Mouse (Mus musculus) C2C12 (cell line): Measurements from ENCODE around the gene Klhl32. TPM values are rescaled to one million over a fixed set of nuclear protein-coding genes. Genes with fewer than 3 reads are reported as not detected.

Source experiments
- H3K27me3 ChIP-seq: one replicate; pipeline ENCODE4 v1.6.1; 2011; ENCODE audit not compliant: control insufficient read depth, insufficient read depth, insufficient read length
- H3K36me3 ChIP-seq: one replicate; pipeline ENCODE4 v1.6.1; 2011; ENCODE audit not compliant: control insufficient read depth, insufficient read depth
- H3K4me3 ChIP-seq: one replicate; pipeline ENCODE4 v1.5.1; 2011; ENCODE audit warnings: mild to moderate bottlenecking, control low read depth; ENCODE audit not compliant: poor library complexity, insufficient read depth, severe bottlenecking
- H3K79me2 ChIP-seq: one replicate; pipeline ENCODE4 v1.6.1; 2011; ENCODE audit not compliant: control insufficient read depth, insufficient read depth
- H3K79me3 ChIP-seq: one replicate; pipeline ENCODE4 v1.6.1; 2011; ENCODE audit warnings: low read depth, control low read depth
- H3ac ChIP-seq: one replicate; pipeline ENCODE3; 2011; ENCODE audit warnings: low read depth; ENCODE audit not compliant: control insufficient read depth, insufficient read length
- CEBPB ChIP-seq: IDR thresholded peaks from one replicate; pipeline ENCODE4 v1.6.1; 2011; ENCODE audit warnings: low read depth, mild to moderate bottlenecking, control low read depth, moderate library complexity
- CTCF ChIP-seq: IDR thresholded peaks from one replicate; pipeline ENCODE4 v1.5.1; 2011; ENCODE audit not compliant: control insufficient read depth, insufficient read depth, insufficient read length
- FOSL1 ChIP-seq: IDR thresholded peaks from one replicate; pipeline ENCODE4 v1.8.0; 2011; ENCODE audit warnings: mild to moderate bottlenecking, low read length; ENCODE audit not compliant: poor library complexity, insufficient read depth, severe bottlenecking
- MAX ChIP-seq: IDR thresholded peaks from one replicate; pipeline ENCODE4 v1.6.1; 2011; ENCODE audit warnings: mild to moderate bottlenecking, control low read depth
- MYOD1 ChIP-seq: IDR thresholded peaks from one replicate; pipeline ENCODE4 v1.6.1; 2011; ENCODE audit warnings: low read depth; ENCODE audit not compliant: control insufficient read depth, insufficient read length
- MYOG ChIP-seq: IDR thresholded peaks from one replicate; pipeline ENCODE4 v1.6.1; 2011; ENCODE audit not compliant: control insufficient read depth, insufficient read length; ENCODE audit errors: extremely low read depth
- USF1 ChIP-seq: IDR thresholded peaks from one replicate; pipeline ENCODE4 v1.6.1; 2011; ENCODE audit warnings: low read depth, mild to moderate bottlenecking, control low read depth, moderate library complexity
- polyA plus RNA-seq: library from polyadenylated mRNA; unstranded; fragments of >200 nt; fragmentation: generic; extraction: Trizol; gene quantifications from one replicate; pipeline ENCODE4 v1.2.1, GENCODE M21; 2012; ENCODE audit warnings: missing spikeins

Klhl32 gene
- polyA plus RNA-seq, 1 experiment: 0.06 TPM

DNA sequence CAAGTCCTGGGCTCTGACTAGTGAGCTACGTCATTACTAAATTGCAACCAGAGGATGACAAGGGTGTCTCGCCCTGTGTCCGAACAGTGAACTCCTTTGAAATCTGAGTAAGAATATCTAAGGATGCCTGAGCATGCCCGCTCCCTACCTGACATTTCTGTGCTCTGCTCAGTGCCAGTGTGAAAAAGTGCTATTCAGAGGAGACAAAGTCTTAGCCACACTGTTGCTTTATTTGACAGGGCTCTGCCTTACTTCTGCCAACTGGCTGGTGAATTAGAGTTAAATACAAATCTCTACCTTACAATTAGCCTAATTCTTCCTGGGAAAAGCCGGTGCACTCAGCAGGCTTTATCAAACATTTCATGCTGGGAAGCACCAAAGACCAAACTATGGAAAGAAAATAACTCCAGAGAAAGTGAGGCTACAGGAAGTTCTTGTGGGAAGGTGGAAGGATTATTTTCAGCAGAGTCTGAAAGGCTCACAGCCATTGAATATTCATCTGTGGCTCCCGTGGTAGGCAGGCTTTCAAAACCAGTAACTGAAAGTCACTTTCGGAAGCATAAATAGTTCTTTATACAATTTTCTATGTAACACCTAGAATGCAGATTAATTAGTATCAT lies 57.1 kb downstream of the Klhl32 start:
- H3K36me3 ChIP-seq: no peaks in the 10 kb centered on the region
- H3K27me3 ChIP-seq: no peaks in the 10 kb centered on the region
- no peak overlapping the region for H3ac ChIP-seq
- H3K79me2 ChIP-seq: no peaks in the 10 kb centered on the region
- H3K4me3 ChIP-seq: no peak overlapping the region
- TF ChIP-seq CEBPB (no peak), USF1 (no peak), MYOD1 (no peak), MAX (no peak), MYOG (no peak), CTCF (no peak), FOSL1 (no peak)
- no peaks in the 10 kb centered on the region for H3K79me3 ChIP-seq

DNA sequence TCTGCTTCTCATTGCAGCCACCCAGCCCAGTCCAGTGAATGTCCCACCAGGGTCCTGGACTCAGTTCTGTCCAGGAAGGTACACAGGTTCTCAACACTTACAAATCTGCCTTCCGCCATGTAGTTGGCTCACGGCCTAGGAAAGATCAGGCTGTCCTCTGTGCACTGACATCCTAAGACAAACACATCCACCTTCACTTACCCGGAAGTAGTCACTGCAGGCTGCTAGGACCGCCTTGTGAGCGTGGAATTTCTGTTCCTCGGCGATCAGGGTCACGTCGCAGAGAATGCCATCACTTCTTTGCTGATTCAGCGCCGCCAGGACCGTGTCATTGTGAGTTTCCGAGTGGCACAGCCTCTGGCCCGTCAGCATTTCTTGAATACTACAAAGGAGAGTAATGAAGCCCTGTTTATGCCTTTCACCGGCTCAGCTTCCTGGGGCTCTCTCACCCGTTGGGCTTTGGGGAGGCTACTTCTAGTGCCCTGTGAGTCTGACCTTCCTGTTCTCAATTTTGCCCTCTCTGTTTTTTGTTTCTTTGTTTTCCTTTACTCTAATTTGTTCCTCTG lies 58.4 kb downstream of the Klhl32 start:
- Histone ChIP-seq H3K79me3 (no peaks in the 10 kb centered on the region), H3K79me2 (no peaks in the 10 kb centered on the region), H3K36me3 (no peaks in the 10 kb centered on the region), H3ac (no peak overlapping the region), H3K27me3 (no peaks in the 10 kb centered on the region), H3K4me3 (no peak overlapping the region)
- TF ChIP-seq CEBPB: no peak

DNA sequence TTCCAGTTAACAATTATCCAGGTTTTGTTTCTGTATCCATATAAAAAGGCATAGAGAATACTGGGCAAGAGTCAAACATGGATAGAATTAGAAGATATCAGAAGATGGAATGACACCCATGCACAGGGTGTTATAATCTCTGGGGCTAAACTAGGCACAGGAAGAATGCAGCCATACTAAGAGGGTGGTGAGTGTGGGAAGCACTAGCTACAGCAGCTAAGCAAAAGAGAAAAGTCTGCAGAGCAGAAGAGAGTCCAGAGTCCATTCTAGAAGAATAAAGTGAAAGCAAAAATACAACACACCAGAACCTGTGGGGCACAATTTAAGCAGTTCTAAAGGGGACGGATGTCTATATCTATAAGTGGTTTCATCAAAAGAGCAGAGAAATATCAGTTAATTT lies 61.6 kb downstream of the Klhl32 start:
- TF ChIP-seq CEBPB (no peak), MYOG (no peak), CTCF (no peak), MAX (no peak), USF1 (no peak), FOSL1 (no peak), MYOD1 (no peak)
- no peak overlapping the region for H3K4me3 ChIP-seq
- no peaks in the 10 kb centered on the region for H3K79me3 ChIP-seq
- no peaks in the 10 kb centered on the region for H3K36me3 ChIP-seq
- H3ac ChIP-seq: no peak overlapping the region
- H3K79me2 ChIP-seq: no peaks in the 10 kb centered on the region
- H3K27me3 ChIP-seq: no peaks in the 10 kb centered on the region

DNA sequence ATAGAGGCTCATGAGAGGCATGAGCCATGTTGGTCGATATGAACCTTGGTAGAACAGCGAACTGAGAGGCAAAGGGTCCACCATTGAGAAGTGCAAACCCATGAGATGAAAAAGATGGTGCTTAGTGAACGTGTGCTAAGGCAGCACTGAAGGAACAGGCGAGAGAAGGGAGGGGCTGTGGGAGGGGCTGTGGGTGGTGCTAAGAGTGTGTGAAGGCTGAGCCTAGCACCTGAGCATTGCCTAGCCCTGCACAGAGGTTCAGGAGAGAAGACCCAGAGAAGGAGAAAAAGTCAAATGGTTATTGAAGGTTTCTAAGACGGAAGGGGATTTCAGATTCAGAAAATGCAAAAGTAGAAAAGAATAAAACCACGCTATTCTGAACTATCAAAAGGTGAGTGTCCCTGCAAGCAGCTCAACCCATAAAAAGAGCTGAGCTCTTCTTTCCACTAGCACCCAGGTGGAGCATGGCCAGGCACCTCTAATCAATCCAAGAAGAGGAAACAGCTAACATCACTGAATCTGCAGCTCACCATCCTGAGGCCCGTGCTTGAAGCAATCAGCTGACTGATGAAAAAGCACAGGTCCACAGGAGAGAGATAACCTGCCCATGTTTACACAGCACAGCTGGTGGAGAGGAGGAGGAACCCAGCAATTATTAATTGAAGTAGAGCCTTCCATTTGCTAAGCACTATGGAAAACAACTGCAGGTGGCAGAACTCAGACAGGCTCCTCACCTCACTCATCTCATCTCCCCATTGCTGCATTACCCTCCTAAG lies 65.0 kb downstream of the Klhl32 start:
- no peaks in the 10 kb centered on the region for H3K36me3 ChIP-seq
- H3K79me3 ChIP-seq: no peaks in the 10 kb centered on the region
- no peak overlapping the region for H3ac ChIP-seq
- TF ChIP-seq MYOD1 (no peak), MYOG (no peak), CEBPB (no peak), USF1 (no peak), MAX (no peak), FOSL1 (no peak)
- H3K79me2 ChIP-seq: no peaks in the 10 kb centered on the region
- H3K4me3 ChIP-seq: no peak overlapping the region
- no peaks in the 10 kb centered on the region for H3K27me3 ChIP-seq

DNA sequence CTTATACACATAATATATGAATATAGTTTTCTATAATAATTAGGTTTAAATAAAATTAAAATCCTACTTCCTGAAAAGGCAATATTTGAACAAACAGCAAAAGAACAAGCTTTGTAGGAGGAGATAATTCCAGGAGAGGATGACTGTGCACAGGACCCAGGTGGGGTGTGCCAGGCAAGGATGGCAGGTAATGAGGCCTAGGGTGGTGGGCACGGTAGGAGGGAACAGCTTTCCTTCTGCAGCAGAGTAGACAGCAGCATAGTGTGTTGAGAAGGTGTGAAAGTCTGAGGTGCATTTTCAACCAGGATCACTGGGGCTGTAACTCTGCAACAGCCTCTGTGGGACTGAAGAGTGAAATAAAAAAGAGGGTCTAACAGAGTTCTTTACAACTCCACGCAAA lies 85.0 kb downstream of the Klhl32 start:
- H3K79me2 ChIP-seq: no peaks in the 10 kb centered on the region
- no peak overlapping the region for H3ac ChIP-seq
- no peaks in the 10 kb centered on the region for H3K36me3 ChIP-seq
- no peaks in the 10 kb centered on the region for H3K79me3 ChIP-seq
- no peak overlapping the region for H3K4me3 ChIP-seq
- no peaks in the 10 kb centered on the region for H3K27me3 ChIP-seq
- TF ChIP-seq MYOD1: no peak
- no peak for TF ChIP-seq MYOG
- TF ChIP-seq USF1: no peak
- TF ChIP-seq CTCF: no peak
- no peak for TF ChIP-seq FOSL1
- no peak for TF ChIP-seq CEBPB
- TF ChIP-seq MAX: no peak

DNA sequence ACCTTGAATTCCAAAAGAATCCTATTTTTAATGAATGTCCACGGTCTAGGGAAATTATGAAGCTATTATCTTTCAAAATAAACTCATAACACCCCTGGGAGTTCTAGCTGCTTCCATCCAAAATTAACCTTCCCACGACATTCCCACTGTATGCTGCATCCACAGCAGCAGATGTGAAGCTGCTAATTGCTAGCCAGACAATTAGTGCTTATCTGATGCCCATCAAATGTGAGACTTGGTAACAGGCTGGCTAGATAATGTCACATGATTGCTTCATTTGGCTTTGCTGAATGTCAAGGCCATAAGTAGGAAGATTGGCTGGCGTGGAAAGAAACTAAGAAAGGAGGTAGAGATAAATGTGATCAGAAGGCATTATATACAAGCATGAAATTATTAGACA lies 85.5 kb downstream of the Klhl32 start:
- Histone ChIP-seq H3K79me2 (no peaks in the 10 kb centered on the region), H3K36me3 (no peaks in the 10 kb centered on the region), H3K27me3 (no peaks in the 10 kb centered on the region), H3K79me3 (no peaks in the 10 kb centered on the region), H3ac (no peak overlapping the region), H3K4me3 (no peak overlapping the region)
- TF ChIP-seq CTCF (no peak), CEBPB (no peak), FOSL1 (no peak), MYOG (no peak), USF1 (no peak), MYOD1 (no peak), MAX (no peak)
